Mouse (Mus musculus): ENCODE measurements around the gene Olfr1448.
"Not testable (repeated sequence)": the region's sequence is repeated elsewhere in the genome, so short reads cannot be mapped to it uniquely, and the experiment has no call there.

The Olfr1448 gene

DNA sequence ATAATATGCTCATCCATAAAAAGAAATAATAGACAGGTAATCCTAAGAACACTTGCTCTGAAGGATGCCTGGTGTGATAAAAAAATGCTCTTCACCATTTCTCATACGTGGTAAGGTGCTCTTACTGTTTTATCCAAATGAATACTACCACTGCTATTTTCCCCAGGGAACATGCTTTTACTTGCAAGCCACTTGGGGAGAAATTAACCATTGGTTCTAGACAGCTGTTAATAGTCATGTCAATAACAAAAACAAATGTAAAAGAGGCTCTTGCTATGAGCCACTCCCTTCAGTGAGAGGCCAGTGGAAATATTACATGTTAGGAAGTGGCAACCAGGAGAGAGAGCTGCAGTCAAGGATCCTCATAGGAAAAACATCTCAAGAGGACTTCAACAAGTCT lies at the start of gene Olfr1448:
Olfr1448 (minus strand) TSS at position 101 of the 400 bp plus-strand sequence.
- DNase-seq (ENCODE audit: extremely low spot score, low read depth, low spot score), result no peak

DNA sequence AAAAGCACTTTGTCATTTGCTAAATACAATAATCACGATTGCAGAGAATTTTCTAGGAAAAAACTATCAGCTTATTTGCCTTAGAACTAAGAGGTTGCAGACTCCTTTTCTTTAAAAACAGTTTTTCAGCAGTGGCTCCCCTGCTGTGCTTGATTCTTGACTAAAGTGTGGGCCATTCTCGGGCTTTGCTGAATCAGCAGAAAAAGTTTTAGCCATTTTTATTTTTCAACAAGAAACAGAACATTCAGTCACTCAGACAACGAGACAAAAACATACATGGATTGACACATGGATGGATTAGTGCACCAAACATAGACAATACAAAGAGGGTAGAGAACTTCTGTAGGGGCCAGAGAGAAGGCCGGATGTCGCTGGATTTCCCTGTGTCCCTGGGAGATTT lies 45.9 kb upstream of the Olfr1448 start:
- not testable (repeated sequence) for DNase-seq (ENCODE audit: extremely low spot score, low read depth, low spot score)

DNA sequence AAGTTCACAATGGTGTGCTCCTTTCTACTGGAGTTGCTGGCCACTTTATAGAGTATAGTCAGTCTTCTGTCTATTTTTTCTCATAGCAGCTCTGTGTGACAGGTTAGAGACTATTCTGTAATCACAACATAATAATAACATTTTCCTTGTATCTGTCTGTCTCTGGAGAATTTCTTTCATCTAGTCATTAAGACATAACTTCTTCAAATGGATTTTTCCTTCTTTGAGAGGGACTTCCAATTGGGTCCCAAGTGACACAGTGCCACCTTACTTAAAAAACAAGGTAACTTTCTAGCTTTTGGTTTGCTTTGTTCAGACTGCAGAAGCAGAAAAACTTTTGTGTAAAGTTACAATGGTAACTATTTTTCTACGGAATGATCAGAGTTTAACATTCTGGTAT lies 25.7 kb upstream of the Olfr1448 start, which contains the start of gene Olfr1450:
Olfr1450 (plus strand) TSS at position 301 of the 400 bp plus-strand sequence.
- no peak for DNase-seq (ENCODE audit: extremely low spot score, low read depth, low spot score)

DNA sequence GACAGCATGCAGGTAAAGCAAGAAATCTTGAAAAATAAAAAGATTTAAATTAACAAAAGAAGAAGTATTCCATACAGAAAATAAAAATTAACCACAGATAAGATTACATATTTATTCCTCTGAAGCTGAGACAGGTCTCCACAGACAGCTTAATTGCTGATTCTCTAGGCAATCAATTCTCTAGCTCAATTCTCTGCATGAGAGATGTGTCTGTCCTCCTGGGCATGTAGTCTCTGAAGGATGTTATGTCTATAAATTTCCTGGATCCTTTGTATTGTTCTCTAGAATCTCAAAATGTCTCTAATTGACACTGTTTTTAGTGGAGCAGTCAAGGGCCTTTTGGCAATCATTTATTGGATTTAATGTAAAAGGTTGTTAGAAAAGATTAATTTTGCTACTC lies 6.3 kb upstream of the Olfr1448 start, which contains the start of gene Olfr1449:
Olfr1449 (plus strand) TSS at position 301 of the 400 bp plus-strand sequence.
- no peak for DNase-seq (ENCODE audit: extremely low spot score, low read depth, low spot score)

DNA sequence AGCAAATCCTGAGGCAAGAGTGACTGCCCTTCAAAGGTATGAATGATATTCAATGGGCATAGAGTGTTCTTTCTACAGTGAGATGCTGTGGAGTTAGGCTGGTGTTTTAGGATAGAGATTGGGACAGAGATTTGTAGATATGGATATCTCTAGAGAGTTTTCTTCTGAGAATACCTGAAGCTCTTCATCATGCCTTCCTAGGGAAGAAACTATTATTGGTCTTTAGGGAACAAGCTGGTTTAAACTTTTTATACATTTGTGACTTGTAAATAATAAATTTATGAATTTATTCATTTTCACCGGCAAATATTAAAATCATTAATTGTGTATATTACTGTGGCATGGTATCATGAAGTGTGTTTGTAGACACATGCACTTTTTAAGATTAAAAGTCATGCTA lies 20.6 kb downstream of the Olfr1448 start, which contains the start of gene Olfr1447:
Olfr1447 (minus strand) TSS at position 101 of the 400 bp plus-strand sequence.
- DNase-seq (ENCODE audit: extremely low spot score, low read depth, low spot score), result no peak

DNA sequence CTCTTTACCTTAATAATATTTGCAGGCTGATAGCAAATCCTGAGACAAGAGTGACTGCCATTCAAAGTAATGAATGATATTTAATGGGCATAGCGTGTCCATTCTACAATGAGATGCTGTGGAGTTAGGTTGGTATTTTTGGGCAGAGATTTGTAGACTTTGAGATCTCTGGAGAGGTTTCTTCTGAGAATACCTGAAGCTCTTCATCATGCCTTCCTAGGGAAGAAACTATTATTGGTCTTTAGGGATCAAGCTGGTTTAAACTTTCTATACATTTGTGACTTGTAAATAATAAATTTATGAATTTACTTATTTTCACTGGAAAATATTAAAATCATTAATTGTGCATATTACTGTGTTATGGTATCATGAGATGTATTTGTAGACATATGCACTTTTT lies 30.8 kb downstream of the Olfr1448 start, which contains the start of gene Olfr1446:
Olfr1446 (minus strand) TSS at position 101 of the 400 bp plus-strand sequence.
- no peak for DNase-seq (ENCODE audit: extremely low spot score, low read depth, low spot score)

DNA sequence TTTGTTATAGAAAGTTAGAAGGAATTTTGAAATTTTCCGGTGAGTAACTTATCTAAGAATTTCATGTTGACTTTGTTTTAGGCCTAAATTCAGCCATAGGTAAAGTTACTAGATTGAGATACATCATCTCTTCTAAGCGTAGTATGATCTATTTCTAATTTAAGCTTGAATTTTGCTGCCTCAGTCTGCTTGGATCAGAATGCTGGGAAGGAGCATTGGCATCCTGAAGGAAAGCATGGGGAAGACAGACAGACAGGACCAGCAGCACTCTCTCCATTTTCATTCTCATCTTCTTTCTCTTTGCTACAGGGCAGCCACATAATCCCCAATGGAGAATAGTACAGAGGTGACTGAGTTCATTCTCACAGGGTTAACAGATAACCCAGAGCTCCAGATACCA lies 40.7 kb downstream of the Olfr1448 start, which contains the start of gene Olfr1445:
Olfr1445 (plus strand) TSS at position 301 of the 400 bp plus-strand sequence.
- no peak for DNase-seq (ENCODE audit: extremely low spot score, low read depth, low spot score)

Measured in hindlimb bud, embryonic 11.5 days (tissue).